Mouse (Mus musculus): Measurements from ENCODE around the gene Pak6.
A peak's percentile ranks its signal among the peaks of the same experiment; 100 is the strongest.

Pak6 gene

GRCm38 (mm10) chr2:118700179-118701062 lies 37.3 kb downstream of the Pak6 start:
- DNase-seq (ENCODE audit: low spot score), result peak; percentile 70

- DNase-seq (ENCODE audit: low spot score), result no peak
Observed at GRCm38 (mm10) chr2:118701161-118701560, 38.1 kb downstream of the Pak6 start.

DNA sequence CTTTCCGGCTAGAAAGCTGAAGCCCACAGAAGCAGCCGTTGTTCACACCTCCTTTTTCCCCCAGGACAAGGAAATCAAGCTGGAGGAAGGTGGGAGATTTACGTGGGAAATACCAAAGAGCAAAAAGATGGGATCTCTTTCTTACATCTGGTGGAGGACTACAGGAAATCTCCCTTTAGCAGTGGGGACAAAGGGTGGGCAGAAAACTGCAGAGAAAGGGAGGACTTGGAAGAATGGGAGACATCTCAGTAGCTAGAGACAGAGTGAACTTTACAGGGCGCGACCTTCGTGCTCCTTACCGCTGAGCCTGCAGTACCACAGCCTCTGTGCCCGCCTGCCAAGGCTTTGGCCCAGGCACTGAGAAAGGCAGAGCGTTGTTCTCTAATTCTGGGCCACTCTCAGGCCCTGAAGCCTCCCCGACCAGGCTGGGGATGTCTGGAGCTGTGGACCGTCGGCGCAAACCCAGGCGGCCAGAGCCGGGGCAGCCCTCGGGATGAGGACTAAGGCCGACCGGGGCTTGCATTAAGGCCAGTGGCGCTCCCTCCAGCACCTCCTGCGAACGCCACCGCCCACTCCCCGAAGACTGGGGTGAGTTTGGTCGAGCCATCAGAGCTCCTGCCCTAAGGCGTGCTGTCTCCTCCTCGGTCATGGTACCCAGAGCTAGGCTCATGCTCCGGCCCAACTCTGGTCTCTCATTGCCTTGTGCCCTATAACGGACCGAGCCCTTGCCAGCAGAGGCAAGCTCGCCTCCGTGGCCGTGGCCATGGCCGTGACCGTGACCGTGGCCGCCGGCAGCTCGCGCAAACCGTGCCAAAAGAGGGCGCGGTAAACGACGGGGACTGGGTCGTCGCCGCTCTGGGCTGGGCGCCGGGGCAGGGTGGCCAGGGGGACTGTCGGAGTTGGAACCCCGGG lies 39.1 kb downstream of the Pak6 start:
- no peak for DNase-seq (ENCODE audit: low spot score)

GRCm38 (mm10) chr2:118702883-118703761 lies 40.0 kb downstream of the Pak6 start:
- no peak for DNase-seq (ENCODE audit: low spot score)

DNA sequence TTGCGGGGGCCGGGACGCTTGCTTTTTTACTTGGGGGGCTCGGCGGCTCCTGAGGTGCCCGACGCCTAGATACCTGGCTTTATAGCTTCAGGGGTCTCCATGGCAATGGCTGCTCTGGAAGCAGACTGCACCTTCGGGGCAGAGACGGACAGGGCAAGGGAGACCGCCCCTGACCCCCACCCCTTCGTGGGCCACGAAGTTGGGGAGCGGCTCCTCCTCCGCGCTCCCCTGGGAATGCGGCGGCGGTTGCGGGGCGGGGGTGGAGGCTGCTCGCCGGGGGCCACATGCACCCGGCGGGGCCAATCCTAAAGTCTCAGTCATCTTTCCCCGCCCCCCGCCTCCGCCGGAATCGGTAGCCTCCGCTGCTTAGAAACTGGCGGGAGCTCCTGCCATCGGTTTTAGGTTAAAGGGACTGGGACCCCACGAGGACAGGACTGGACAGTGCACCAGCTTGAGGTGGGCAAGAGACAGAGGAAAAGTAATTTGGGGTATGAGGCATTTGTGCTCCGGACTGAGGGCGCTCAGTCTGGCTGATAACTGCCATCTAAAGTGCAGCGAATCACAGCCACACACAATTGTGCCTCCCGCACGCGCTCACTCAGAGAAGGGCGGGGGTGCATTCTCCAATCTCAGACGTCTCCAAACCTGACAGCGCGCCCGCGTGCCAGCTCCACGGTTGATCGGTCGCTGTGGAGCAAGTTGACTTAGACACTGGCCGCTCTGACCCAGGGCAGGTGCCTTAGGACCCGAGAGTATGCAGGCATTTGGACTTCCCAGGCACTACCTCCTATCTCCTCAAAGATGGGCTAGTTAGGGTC lies 41.0 kb downstream of the Pak6 start, which contains the start of gene Ankrd63:
TSS of gene Ankrd63 (minus strand) at position 51 of the 818 bp plus-strand sequence.
- DNase-seq (ENCODE audit: low spot score), result no peak

- DNase-seq (ENCODE audit: low spot score), result no peak
Observed at GRCm38 (mm10) chr2:118706436-118706835, 43.3 kb downstream of the Pak6 start.

DNA sequence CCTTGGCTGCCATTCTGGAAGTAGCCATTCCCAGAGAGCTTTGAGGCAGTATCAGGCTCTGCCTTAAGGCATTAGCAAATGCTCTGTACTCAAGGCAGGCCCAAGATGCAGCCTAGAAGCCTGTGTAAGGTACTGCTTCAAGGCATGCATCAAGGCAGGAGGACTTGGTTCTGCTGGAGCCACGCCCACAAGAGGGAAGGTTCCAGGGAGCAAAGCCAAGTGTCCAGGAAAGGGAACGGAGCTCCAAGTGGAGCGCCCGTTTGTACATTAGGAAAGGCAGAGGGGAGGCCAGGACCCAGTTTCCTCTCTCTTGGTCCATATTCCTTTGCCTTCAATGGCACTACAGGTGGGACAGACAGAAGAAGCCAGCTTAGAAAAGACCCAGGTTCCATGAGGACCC lies 45.4 kb downstream of the Pak6 start:
- no peak for DNase-seq (ENCODE audit: low spot score)

DNA sequence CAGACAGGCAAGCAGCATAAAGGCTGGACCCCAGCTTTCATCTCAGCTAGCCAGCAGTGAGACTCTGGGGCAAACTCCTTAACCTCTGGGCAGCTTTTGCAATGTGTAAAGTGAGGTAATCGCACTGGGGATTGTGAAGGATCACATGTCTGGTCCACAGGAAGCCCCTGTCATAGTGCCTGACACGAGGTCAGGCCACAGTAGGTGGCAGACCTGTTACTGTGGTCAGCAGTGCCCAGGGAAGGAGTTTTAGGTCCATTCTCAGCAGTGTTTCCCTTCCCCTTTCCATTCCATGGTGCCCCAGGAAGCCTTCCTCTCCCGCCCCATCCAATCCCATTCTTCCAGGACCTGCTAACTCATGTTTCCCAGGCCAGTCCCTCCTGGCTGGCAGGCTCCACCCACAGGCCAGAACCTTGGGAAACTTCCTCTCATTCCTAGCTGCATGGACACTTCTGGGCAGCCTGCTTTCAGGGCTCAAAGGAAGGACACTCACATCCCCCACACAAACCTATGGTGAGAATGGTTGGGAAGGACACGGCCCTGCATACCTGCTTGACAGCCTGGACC lies 46.6 kb downstream of the Pak6 start:
- no peak for DNase-seq (ENCODE audit: low spot score)

DNA sequence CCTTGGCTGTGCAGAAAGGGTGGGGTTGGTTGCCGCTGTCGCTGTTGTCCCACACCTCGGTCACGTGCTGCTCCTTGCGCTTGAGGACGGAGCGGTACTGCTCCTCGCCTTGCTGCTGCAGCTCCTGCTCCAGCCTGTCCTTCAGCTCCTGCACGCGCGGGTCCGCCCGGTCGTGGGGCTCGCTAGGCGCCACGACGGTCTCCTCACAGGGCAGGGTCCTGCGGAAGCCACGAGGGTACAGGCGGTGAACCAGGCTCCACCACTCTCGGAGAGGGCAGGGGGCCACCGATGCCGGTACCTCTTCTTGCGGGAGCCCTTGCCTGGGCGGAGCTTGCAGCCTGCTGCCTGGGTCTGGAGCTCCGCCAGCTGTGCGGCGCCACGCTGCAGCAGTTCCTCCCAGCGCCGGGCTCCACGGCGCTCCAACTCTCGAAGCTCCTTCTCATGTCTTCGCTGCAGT lies 48.0 kb downstream of the Pak6 start:
- no peak for DNase-seq (ENCODE audit: low spot score)

GRCm38 (mm10) chr2:118713631-118714030 lies 50.5 kb downstream of the Pak6 start:
- no peak for DNase-seq (ENCODE audit: low spot score)

DNA sequence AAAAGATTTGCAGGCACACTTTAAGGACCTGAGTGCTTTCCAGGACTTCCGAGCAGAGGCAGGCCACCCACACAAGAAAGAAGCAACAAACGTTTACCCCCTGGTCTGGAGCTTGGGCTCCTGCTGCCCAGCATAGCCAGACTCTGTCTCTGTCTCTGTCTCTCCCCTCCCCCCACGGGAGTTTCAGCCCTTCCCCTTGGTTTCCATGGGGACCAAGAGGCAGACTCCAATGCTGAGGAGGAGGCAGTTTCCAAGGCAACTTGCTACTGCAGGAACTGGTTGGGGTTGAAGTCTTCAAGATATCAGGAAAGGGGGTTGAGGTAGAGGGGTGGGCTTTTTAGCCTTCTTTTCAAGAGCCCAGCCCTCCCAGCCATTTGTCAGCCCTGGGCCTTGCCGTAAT lies 51.1 kb downstream of the Pak6 start:
- no peak for DNase-seq (ENCODE audit: low spot score)

- DNase-seq (ENCODE audit: low spot score), result no peak
Observed at GRCm38 (mm10) chr2:118716677-118717076, 53.6 kb downstream of the Pak6 start.

DNA sequence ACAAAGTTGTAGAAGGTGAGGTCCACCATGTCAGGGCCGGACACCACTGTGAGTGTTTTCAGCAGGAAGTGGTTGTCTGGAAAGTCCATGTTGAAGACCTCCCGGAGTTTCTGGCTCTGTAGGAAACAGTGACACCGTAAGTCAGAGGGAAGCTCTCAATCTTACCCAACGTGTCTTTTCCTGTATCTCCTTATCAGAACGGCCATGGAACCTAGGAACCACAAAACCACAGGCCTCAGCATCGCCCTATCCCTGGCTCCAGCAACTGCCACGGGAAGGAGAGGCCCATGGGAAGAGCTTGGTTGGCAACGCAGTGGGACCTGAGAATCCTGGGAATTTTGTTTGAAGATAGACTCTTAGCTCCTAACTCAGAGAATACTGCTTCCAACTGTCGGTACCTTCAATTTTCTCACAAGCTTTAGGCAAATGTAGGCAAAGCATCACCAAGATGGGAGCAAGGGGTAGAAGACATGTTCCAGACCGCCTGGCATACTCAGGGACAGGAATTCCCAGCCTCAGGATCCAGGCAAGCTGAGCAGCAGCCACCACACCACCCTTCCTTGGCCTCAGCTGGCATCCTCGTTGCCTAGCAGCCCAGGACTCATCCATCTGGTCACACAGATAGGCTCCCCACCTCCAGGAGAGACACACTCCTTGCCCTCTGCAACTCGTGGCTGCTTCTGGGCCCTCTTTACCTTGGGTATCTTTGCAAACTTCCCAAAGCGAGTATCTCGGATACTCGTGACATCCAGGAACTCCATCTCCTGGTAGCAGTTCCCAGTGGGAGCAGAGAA lies 60.8 kb downstream of the Pak6 start:
- no peak for DNase-seq (ENCODE audit: low spot score)

- DNase-seq (ENCODE audit: low spot score), result no peak
Observed at GRCm38 (mm10) chr2:118725511-118725910, 62.4 kb downstream of the Pak6 start.

DNA sequence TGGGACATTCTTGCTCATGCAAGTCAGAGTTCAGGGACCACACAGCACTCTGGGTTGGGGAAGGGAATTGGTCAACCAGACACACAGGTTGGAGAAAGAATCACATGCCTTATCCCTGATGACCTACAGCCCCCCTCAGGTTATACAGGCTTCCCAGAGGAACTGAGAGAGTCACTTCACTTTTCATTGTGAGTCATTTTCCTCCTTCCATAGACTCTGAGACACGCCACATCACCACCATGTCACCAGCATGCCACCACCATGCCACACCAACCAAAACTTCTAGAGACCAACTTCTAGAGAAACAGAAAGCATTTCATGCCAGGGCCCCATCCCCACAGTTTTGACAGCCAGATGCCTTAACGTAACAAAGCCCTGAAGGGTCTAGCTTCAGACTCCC lies 63.8 kb downstream of the Pak6 start:
- DNase-seq (ENCODE audit: low spot score), result no peak

- no peak for DNase-seq (ENCODE audit: low spot score)
Observed at GRCm38 (mm10) chr2:118727911-118728310, 64.8 kb downstream of the Pak6 start.

DNA sequence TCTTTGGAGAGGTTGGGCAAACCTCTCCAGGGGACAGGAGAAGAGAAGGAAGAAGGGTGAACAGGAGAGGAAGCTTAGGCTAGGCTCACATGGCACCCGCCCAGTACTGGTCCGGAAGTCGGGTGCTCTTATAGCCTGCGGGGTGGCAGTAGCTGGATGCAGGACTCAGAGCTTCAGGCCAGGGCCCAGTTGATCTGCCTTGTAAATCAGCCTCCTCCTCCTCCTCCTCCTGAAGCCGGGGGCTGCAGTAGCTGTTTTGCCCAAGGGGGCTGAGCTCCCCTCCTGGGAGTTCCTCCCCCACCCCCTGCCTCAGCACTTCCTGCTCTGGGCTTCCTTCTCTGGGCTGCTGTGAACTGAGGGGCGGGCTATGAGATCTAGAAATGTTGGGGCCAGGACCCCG lies 65.2 kb downstream of the Pak6 start, which contains the start of gene Plcb2:
TSS of gene Plcb2 (minus strand) at position 102 of the 400 bp plus-strand sequence.
- no peak for DNase-seq (ENCODE audit: low spot score)

DNA sequence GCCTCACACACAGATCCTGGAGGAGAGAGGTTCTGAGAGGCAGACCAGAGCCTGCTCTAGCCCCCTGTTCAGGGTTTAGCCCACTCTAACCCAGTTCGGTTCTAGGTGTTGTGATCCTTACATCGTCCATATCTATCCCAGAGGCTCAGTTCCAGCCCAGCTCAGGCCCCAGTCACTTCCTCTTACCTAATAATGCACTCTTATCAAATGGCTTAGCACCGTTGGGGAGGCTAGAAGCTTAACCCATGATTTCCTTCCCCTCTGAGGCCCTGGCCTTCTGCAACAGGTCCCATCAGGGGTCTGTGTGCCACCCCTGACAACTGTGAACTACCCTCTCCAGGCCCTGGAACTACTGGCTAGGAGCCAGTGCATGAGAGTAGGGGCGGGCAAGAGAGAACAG lies 66.1 kb downstream of the Pak6 start:
- DNase-seq (ENCODE audit: low spot score), result no peak

DNA sequence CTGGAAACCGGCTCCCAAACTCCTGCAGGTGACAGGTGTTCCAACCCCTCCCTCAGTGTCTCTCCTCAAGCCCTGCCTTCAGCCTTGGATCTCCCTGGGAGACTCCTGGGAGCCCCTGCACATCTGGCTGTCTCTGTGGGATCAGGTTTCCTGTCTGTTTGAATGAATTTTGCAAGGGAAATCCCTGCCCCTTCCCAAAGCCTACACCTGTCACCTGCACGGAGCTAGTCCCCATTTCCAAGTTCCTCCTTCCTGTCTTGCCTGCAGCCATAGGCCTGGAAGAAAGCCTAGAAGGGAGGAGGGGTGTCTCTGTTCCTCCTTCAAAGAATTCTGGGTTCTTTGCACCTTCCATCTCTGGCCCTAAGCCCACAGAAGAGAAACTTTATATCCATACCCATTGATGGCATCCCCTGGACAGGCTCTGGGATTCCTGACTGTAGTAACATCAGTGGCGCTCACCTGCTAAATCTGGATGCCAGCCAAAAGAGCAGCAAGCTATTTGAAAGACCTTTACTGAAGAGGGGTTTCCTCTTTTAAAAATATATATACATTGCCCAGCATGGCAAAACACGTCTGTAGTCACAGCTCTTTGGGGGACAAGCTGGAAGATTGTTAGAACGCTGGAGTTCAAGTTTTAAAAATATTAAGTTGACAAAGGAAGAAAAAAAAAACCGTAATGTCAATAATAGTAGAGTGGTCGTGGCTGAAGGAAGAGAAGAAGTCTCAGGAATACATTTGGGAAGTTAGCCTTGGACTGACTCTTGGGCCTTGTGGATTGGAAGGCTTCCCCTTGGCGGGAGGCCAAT lies 66.9 kb downstream of the Pak6 start:
- DNase-seq (ENCODE audit: low spot score), result no peak
